Mouse (Mus musculus): ENCODE data around the gene Maz. TPM values are rescaled to one million over a fixed set of nuclear protein-coding genes. Genes with fewer than 3 reads are reported as not detected.
A peak's percentile ranks its signal among the peaks of the same experiment; 100 is the strongest.

Maz gene
- total RNA-seq, 2 experiments from 2014 or later = 210 to 221 TPM

GRCm38 (mm10) chr7:127014993-127015392 is 11.8 kb downstream of the Maz start:
- DNase-seq (ENCODE audit: extremely low spot score in 1 of 2, low spot score in 2 of 2) = no peak
- H3K4me3 ChIP-seq = no peak overlapping the region
- H3K27ac ChIP-seq = no peak overlapping the region; the same call in 1 of the 2 replicates
- intact Hi-C loops (cut with DNase I) = no loop called here
- TF ChIP-seq CTCF (IDR thresholded peaks at IDR 0.05) = no peak

- intact Hi-C loops (cut with DNase I) = no loop called here
- no peak for DNase-seq (ENCODE audit: extremely low spot score in 1 of 2, low spot score in 2 of 2)
- Histone ChIP-seq H3K4me3 (peak within 1 kb of the TSS; percentile 51), H3K27ac (peak within 1 kb of the TSS; percentile 79)
- no peak for TF ChIP-seq CTCF (IDR thresholded peaks at IDR 0.05)
Measured at GRCm38 (mm10) chr7:127014320-127014719, 12.5 kb downstream of the Maz start, which contains the start of gene Mvp. Gene Mvp (minus strand): TSS chr7:127014621.

- intact Hi-C loops (cut with DNase I) = no loop called here
- DNase-seq (ENCODE audit: extremely low spot score in 1 of 2, low spot score in 2 of 2) = no peak
- no peak overlapping the region for H3K4me3 ChIP-seq
- H3K27ac ChIP-seq = no peak overlapping the region
- TF ChIP-seq CTCF (IDR thresholded peaks at IDR 0.05) = no peak
Measured at GRCm38 (mm10) chr7:127013385-127013784, 13.5 kb downstream of the Maz start.

GRCm38 (mm10) chr7:127012845-127013244 is 14.0 kb downstream of the Maz start:
- intact Hi-C loops (cut with DNase I) = no loop called here
- Histone ChIP-seq H3K4me3 (no peak overlapping the region), H3K27ac (no peak overlapping the region)
- no peak for TF ChIP-seq CTCF (IDR thresholded peaks at IDR 0.05)
- DNase-seq (ENCODE audit: extremely low spot score in 1 of 2, low spot score in 2 of 2) = no peak

GRCm38 (mm10) chr7:127012374-127012773 is 14.5 kb downstream of the Maz start:
- no peak for DNase-seq (ENCODE audit: extremely low spot score in 1 of 2, low spot score in 2 of 2)
- Histone ChIP-seq H3K4me3 (no peak overlapping the region), H3K27ac (no peak overlapping the region)
- intact Hi-C loops (cut with DNase I) = no loop called here
- no peak for TF ChIP-seq CTCF (IDR thresholded peaks at IDR 0.05)

GRCm38 (mm10) chr7:127011717-127012116 is 15.1 kb downstream of the Maz start:
- TF ChIP-seq CTCF (IDR thresholded peaks at IDR 0.05) = no peak
- no peak overlapping the region for H3K4me3 ChIP-seq
- no peak for DNase-seq (ENCODE audit: extremely low spot score in 1 of 2, low spot score in 2 of 2)
- intact Hi-C loops (cut with DNase I) = no loop called here
- H3K27ac ChIP-seq = no peak overlapping the region

GRCm38 (mm10) chr7:127011051-127011450 is 15.8 kb downstream of the Maz start:
- no peak for TF ChIP-seq CTCF (IDR thresholded peaks at IDR 0.05)
- no peak overlapping the region for H3K27ac ChIP-seq
- no peak overlapping the region for H3K4me3 ChIP-seq
- no peak for DNase-seq (ENCODE audit: extremely low spot score in 1 of 2, low spot score in 2 of 2)
- intact Hi-C loops (cut with DNase I) = no loop called here

GRCm38 (mm10) chr7:127009307-127010085 is 17.3 kb downstream of the Maz start:
- TF ChIP-seq CTCF (IDR thresholded peaks at IDR 0.05) = no peak
- no peak overlapping the region for H3K4me3 ChIP-seq
- peak overlapping the region; percentile 86 for H3K27ac ChIP-seq
- intact Hi-C loops (cut with DNase I) = no loop called here
- no peak for DNase-seq (ENCODE audit: extremely low spot score in 1 of 2, low spot score in 2 of 2)

- peak; percentile 45 to 83 for DNase-seq (ENCODE audit: extremely low spot score in 1 of 2, low spot score in 2 of 2)
- Histone ChIP-seq H3K4me3 (no peak overlapping the region), H3K27ac (peak overlapping the region; percentile 86)
- intact Hi-C loops (cut with DNase I) = loop anchor here (1.0 kb wide), 1 partner anchor 23 kb away; no protein-coding TSS in a partner anchor
- TF ChIP-seq CTCF (IDR thresholded peaks at IDR 0.05) = no peak
Measured at GRCm38 (mm10) chr7:127008239-127009019, 18.4 kb downstream of the Maz start.

GRCm38 (mm10) chr7:127007313-127008024 is 19.4 kb downstream of the Maz start:
- H3K27ac ChIP-seq = peak overlapping the region; percentile 86
- H3K4me3 ChIP-seq = no peak overlapping the region
- intact Hi-C loops (cut with DNase I) = loop anchor here (1.0 kb wide), 1 partner anchor 22 kb away; no protein-coding TSS in a partner anchor
- TF ChIP-seq CTCF (IDR thresholded peaks at IDR 0.05) = no peak
- DNase-seq (ENCODE audit: extremely low spot score in 1 of 2, low spot score in 2 of 2) = no peak

- H3K4me3 ChIP-seq = no peak overlapping the region
- no peak for DNase-seq (ENCODE audit: extremely low spot score in 1 of 2, low spot score in 2 of 2)
- peak; percentile 15; the same call in 1 of the 2 replicates for TF ChIP-seq CTCF (IDR thresholded peaks at IDR 0.05)
- H3K27ac ChIP-seq = no peak overlapping the region
- intact Hi-C loops (cut with DNase I) = no loop called here
Measured at GRCm38 (mm10) chr7:127004122-127004875, 22.5 kb downstream of the Maz start.
